Mouse (Mus musculus) left cerebral cortex, postnatal 36 days (tissue): ENCODE results near the gene Tmem108. TPM values are rescaled to one million over a fixed set of nuclear protein-coding genes. Genes with fewer than 3 reads are reported as not detected.
A peak's percentile ranks its signal among the peaks of the same experiment; 100 is the strongest.
"Not testable (repeated sequence)": the region's sequence is repeated elsewhere in the genome, so short reads cannot be mapped to it uniquely, and the experiment has no call there.

Source experiments
- DNase-seq, 2 experiments: peaks; one replicate each; pipeline ENCODE4 v3.0.0; 2021 to 2022; ENCODE audit warnings: low spot score in 2 of 2, mixed read lengths in 1 of 2
- intact Hi-C: fragments of 180-260 bp; cut with DNase I; formaldehyde crosslinking; loops from one replicate; pipeline ENCODE4 v1.15.1; 2025
- total RNA-seq, 2 experiments: library from RNA; stranded (reverse); gene quantifications; 2 replicates each; pipeline ENCODE4 v1.2.3; 2021

Gene Tmem108
- total RNA-seq, 2 experiments from 2014 or later = 22.7 to 30.3 TPM

GRCm38 (mm10) chr9:103690446-103690845, 71.2 kb downstream of the Tmem108 start:
- intact Hi-C loops = no loop called here
- no peak for DNase-seq

DNA sequence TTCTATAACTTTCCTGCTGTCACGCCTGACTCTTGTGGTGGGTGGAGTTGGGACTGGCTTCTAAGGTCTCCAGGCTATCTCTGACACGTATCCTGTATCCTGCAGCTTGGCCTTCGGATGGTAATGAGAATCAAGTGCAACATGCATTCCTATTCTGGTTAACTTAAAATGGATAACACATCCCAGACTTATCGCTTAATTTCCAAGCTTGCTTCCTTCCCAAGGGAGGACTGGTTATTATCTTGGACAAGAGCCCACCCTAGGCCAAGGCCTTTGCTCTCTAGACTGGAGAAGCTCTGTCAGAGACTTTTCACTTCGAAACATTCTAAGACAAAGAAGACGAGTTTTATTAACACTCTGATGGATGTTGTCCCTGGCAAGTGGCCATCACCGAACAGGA, 71.9 kb downstream of the Tmem108 start:
- DNase-seq = no peak
- intact Hi-C loops = no loop called here

- intact Hi-C loops = no loop called here
- no peak for DNase-seq
Observed at GRCm38 (mm10) chr9:103689006-103689405, 72.6 kb downstream of the Tmem108 start.

- intact Hi-C loops = no loop called here
- no peak for DNase-seq
Observed at GRCm38 (mm10) chr9:103687130-103687529, 74.5 kb downstream of the Tmem108 start.

DNA sequence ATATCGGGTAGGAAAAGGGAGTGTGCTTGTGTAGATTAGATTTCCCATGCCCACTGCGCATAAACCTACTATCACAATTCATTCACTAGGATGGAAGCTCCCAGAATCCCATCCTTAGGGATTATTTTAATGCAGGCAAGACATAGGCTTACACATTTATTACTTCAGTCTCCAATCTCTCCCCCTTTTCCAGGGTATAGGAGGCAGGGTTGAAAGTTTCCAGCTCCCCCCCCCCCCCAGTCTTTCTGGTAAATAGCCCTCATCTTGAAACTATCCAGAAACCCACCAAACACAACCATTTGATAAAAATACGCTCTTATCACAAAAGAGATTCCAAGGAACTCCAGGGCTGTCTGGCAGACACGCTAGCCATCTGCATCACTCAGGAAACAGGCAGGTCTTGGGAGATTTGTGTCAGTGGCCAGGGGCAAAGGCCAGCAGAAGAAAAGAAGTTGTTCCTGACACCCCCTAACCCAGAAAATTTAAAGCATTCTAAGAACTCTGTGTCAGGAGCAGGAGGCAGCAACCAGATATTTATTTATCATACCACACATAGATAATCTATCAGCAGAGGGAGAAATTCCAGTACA, 79.8 kb downstream of the Tmem108 start:
- DNase-seq = no peak
- intact Hi-C loops = no loop called here

GRCm38 (mm10) chr9:103679234-103679633, 82.4 kb downstream of the Tmem108 start:
- intact Hi-C loops = no loop called here
- DNase-seq = no peak

GRCm38 (mm10) chr9:103678531-103679060, 83.0 kb downstream of the Tmem108 start:
- intact Hi-C loops = no loop called here
- no peak for DNase-seq

GRCm38 (mm10) chr9:103677811-103678210, 83.8 kb downstream of the Tmem108 start:
- DNase-seq = no peak

DNA sequence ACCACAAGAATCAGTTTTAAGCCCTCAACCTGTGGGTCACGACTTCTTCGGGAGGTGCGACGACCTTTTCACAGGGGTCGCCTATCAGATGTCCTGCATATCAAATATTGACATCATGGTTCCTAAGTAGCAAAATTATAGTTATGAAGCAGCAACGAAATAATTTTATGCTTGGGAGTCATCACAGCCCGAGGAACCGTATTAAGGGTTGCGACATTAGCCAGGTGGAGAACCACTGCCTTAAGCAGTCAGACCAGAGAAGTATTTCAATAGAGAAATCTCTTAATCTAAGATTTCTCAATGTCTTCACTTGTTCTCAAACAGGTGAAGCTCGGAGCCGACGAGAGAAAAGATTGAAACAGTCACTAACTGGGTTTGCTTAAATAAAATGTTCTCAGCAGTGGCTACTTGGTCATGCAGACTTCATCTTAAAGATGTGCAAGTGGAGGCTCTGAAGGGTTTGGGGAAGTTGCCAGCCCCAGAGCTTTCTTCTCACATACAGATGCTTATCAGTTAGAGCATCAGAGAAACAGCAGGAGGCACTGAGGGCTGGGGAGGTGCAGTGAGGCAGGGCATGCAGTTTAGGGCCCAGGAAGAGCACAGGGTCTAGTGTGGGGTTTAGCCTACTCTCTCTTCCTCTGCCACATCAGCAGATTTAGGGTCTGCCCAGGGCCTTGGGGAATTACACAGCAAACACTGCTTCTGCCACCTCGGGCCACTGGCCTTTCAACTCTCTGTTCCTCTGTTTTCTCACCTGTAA, 85.7 kb downstream of the Tmem108 start:
- DNase-seq = no peak
- intact Hi-C loops = no loop called here

More at GRCm38 (mm10) chr9:103677811-103678210, 83.8 kb downstream of the Tmem108 start:
- intact Hi-C loops = no loop called here

DNA sequence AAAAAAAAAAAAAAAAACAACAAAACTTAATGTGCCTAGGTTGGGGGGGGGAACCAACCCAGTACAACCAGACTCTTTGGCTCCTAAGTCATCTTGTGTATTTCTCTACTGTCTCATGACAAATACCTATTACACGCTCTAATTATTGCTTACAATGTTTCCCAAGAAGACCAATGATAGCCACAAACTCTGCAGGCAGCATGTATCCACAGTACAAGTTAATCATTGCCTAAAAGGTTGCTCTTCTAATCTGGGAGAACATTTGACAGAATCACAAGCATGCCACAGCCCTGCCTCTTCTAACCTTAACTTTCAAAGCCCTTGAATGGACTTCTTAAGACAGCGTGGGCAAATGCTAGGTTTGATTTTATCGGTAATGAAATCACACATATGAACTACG, 88.8 kb downstream of the Tmem108 start:
- no peak for DNase-seq
- intact Hi-C loops = no loop called here

- intact Hi-C loops, DNase-seq: not testable (repeated sequence)
Observed at GRCm38 (mm10) chr9:103670592-103671113, 91.0 kb downstream of the Tmem108 start.

DNA sequence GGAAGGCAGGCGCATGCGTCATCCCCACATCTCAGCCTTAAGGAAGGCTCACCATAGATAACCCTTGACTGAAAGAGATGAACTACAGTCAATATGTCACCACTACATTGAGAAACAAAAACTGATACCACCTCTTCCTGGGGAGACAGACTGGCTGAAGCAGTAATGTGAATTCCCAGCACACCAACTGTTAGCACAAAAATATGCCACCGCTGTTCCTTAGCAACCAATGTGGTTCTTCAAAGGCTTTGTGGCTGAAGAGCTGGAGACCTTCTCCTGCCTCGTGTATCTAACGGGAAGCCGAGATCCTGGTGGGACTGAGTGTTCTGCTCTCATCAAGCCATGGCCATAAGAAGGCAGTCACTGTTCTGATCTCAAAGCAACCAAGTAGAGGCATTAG, 92.8 kb downstream of the Tmem108 start:
- no peak for DNase-seq
- intact Hi-C loops = no loop called here

GRCm38 (mm10) chr9:103665817-103666216, 95.8 kb downstream of the Tmem108 start:
- intact Hi-C loops = no loop called here
- DNase-seq = no peak

GRCm38 (mm10) chr9:103664151-103664550, 97.5 kb downstream of the Tmem108 start:
- intact Hi-C loops = no loop called here
- DNase-seq = no peak

DNA sequence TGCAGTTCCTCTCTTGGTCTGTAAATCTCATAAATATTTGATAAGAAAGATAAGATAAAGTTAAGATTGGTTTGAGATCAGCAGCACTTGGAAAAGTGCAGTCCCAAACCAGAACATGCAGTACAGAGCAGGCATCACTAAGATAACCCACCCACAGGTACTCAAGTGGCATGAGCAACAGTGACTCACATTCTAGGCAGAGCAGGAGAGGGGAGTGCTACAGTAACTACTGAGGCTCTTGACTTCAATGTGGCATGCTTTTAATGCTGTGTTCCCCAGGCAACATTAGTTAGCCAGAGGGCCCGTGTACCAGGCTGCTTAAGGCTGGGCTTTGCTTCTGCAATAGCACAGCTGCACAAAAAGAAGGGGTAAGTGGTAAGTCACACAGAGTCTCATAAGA, 99.8 kb downstream of the Tmem108 start:
- DNase-seq = no peak
- intact Hi-C loops = no loop called here

DNA sequence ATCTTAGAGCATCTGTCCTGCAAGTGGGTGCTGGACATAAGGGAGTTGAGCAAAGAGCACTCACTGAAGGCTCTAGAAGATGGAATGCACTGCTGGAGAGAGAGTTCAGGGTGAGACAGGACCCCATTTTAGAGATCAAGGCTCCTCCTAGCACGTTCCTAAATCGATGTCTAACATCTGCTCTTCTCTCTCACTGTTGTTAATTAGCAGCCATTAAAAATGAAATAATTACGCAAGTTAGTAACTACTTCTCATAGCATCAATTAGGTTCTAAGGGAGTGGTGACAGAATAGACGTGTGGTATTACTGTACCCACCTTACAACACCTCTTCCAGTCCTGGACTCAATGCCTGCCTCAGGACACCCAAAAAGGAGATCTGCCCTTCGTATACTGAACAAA, 103.7 kb downstream of the Tmem108 start:
- intact Hi-C loops = no loop called here
- DNase-seq = no peak

DNA sequence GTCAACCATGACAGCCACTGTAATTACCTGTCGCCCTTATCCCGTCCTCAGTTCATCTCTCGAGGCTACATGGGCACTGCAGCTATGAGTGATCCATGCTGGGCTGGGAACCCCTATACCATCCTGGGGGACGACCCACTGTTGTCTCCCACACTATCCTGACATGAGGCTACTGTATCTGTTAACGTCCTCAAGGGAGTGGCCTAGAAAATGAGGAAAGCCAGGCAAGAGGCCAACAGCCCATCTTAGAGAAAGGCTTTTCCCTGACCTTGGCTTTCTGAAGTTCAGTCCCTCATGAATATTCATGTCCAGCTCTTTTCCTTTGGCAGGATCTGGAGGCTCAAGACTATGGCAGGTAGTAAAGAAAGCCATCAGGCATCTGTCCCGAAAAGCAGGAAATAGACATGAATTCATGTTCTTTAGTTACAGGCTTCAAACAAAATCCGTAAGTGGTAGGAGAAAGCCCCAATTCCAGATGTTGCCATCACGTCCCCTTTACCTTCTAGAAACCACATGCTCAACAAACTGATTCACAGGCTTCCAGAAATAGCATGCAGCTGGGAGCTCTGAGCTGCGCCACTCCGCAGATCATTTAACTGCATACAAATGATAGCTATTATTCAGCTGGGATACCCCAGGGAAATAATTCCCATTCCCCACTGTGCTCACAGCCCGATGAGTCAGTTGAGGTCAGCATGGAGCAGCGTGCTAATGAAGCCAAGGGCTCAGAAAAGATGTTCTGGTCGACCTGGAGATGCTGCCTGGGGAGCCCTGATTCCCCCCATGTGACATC, 104.3 kb downstream of the Tmem108 start:
- DNase-seq = no peak
- intact Hi-C loops = no loop called here

- intact Hi-C loops = no loop called here
- DNase-seq = no peak
Observed at GRCm38 (mm10) chr9:103653995-103654587, 107.5 kb downstream of the Tmem108 start.

- DNase-seq = peak in 1 of 2 experiments; percentile 16
- intact Hi-C loops = no loop called here
Observed at GRCm38 (mm10) chr9:103652127-103652882, 109.3 kb downstream of the Tmem108 start.
